Mouse (Mus musculus) forebrain, embryonic 14.5 days (tissue): ENCODE data around the gene Magee1. TPM values are rescaled to one million over a fixed set of nuclear protein-coding genes. Genes with fewer than 3 reads are reported as not detected.
"Not testable (repeated sequence)": the region's sequence is repeated elsewhere in the genome, so short reads cannot be mapped to it uniquely, and the experiment has no call there.

Experiments used
- ATAC-seq: fragments of 200-750 bp; cut with Nextera tagmentation; 2 replicates; pipeline ENCODE4 v1.8.0; 2017; ENCODE audit warnings: mild to moderate bottlenecking, moderate library complexity
- DNase-seq: peaks from one replicate; pipeline ENCODE4 v3.0.0-alpha.2; 2015; ENCODE audit warnings: low spot score
- H3K27ac ChIP-seq: fragments of 300-500 bp; sonication (generic); 2 replicates; pipeline ENCODE4 v1.5.1; 2014; ENCODE audit warnings: low read depth, mild to moderate bottlenecking, control low read depth, low read length, moderate library complexity
- H3K27me3 ChIP-seq: fragments of 300-500 bp; sonication (generic); replicated peaks from 2 replicates; pipeline ENCODE4 v1.6.1; 2014; ENCODE audit warnings: low read length, control low read depth, mixed read lengths; ENCODE audit not compliant: control insufficient read depth, insufficient read depth
- H3K36me3 ChIP-seq: fragments of 300-500 bp; sonication (generic); 2 replicates; pipeline ENCODE4 v1.6.1; 2014; ENCODE audit warnings: low read length, control low read depth; ENCODE audit not compliant: control insufficient read depth, insufficient read depth
- H3K4me1 ChIP-seq: fragments of 300-500 bp; sonication (generic); 2 replicates; pipeline ENCODE4 v1.6.1; 2014; ENCODE audit warnings: antibody characterized with exemption, low read length, control low read depth; ENCODE audit not compliant: control insufficient read depth, insufficient read depth
- H3K4me2 ChIP-seq: fragments of 300-500 bp; sonication (generic); 2 replicates; pipeline ENCODE4 v1.6.1; 2014; ENCODE audit warnings: mild to moderate bottlenecking, control low read depth, low read length
- H3K4me3 ChIP-seq: fragments of 300-500 bp; sonication (generic); 2 replicates; pipeline ENCODE4 v1.5.1; 2014; ENCODE audit warnings: low read depth, low read length, control low read depth
- H3K9ac ChIP-seq: fragments of 300-500 bp; sonication (generic); 2 replicates; pipeline ENCODE4 v1.6.1; 2014; ENCODE audit warnings: mild to moderate bottlenecking, low read length, control low read depth, moderate library complexity
- H3K9me3 ChIP-seq: fragments of 300-500 bp; sonication (generic); replicated peaks from 2 replicates; pipeline ENCODE4 v1.6.1; 2016; ENCODE audit warnings: low read length, control low read depth, mixed read lengths; ENCODE audit not compliant: control insufficient read depth
- WGBS: fragments of 180-500 bp; shearing (Covaris S2); extraction: QIAGEN DNeasy Blood & Tissue Kit; methylation state at CpG from one replicate; pipeline ENCODE4 v1.1.7; 2014; 5-methylcytosine and 5-hydroxymethylcytosine counted together
- polyA plus RNA-seq: library from polyadenylated mRNA; unstranded; fragments of >200 nt; fragmentation: Nextera tagmentation; extraction: Ambion mirVana; gene quantifications from 2 replicates; pipeline ENCODE4 v1.2.1, GENCODE M21; 2014

The Magee1 gene
- polyA plus RNA-seq, 1 experiment from 2014 or later = 58.1 TPM

DNA sequence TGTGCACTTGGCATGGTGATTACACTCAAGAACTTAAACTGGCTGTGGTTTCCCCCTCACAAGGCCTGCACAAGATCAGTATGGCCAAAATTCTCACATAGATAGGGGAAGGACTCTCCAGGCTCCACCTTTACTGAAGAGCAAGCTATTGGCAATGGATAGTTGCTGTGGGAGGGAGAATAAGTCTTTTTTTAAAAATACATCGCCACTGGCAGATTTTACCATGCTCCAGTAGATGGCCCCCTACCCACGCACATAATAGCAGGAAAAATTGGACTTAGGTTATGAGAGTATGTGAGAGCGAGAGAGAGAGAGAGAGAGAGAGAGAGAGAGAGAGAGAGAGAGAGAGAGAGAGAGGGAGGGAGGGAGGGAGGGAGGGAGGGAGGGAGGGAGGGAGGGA is 4.7 kb downstream of the Magee1 start:
- ATAC-seq = no peak
- 38% methylated on average over 2 of the region's 3 CpGs for whole genome bisulfite sequencing

GRCm38 (mm10) chrX:105151872-105152461 is 31.8 kb downstream of the Magee1 start:
- DNase-seq = peak; percentile 0
- H3K27me3 ChIP-seq = no peaks in the 10 kb centered on the region
- no peaks in the 10 kb centered on the region for H3K4me1 ChIP-seq
- ATAC-seq = 0 out of 2 replicates have a peak, but pooled peaks have one; percentile 23
- H3K27ac ChIP-seq = no peak overlapping the region
- H3K36me3 ChIP-seq = no peaks in the 10 kb centered on the region
- H3K9me3 ChIP-seq = no peaks in the 10 kb centered on the region
- no peak overlapping the region for H3K4me3 ChIP-seq
- WGBS = 59% methylated on average over 25 of the region's 26 CpGs
- H3K4me2 ChIP-seq = peak overlapping the region; percentile 28; the same call in 1 of the 2 replicates
- no peak overlapping the region for H3K9ac ChIP-seq

More for the DNA sequence above, 4.7 kb downstream of the Magee1 start:
- peaks cover 4% of the 10 kb centered on the region; the same call in 1 of the 2 replicates for H3K27me3 ChIP-seq
- no peak overlapping the region for H3K9ac ChIP-seq
- H3K36me3 ChIP-seq = no peaks in the 10 kb centered on the region; the same call in 1 of the 2 replicates
- H3K4me2 ChIP-seq = no peak overlapping the region
- H3K27ac ChIP-seq = no peak overlapping the region
- H3K4me1 ChIP-seq = no peaks in the 10 kb centered on the region
- H3K4me3 ChIP-seq = no peak overlapping the region
- no peaks in the 10 kb centered on the region for H3K9me3 ChIP-seq
- peak; percentile 63 for DNase-seq

GRCm38 (mm10) chrX:105165007-105165406 is 44.8 kb downstream of the Magee1 start:
- not testable (repeated sequence) for H3K36me3 ChIP-seq, H3K27me3 ChIP-seq, H3K4me3 ChIP-seq, H3K4me2 ChIP-seq, H3K9ac ChIP-seq, H3K4me1 ChIP-seq, H3K27ac ChIP-seq, DNase-seq, H3K9me3 ChIP-seq, ATAC-seq
- WGBS = 57% methylated on average over 6 of the region's 6 CpGs

DNA sequence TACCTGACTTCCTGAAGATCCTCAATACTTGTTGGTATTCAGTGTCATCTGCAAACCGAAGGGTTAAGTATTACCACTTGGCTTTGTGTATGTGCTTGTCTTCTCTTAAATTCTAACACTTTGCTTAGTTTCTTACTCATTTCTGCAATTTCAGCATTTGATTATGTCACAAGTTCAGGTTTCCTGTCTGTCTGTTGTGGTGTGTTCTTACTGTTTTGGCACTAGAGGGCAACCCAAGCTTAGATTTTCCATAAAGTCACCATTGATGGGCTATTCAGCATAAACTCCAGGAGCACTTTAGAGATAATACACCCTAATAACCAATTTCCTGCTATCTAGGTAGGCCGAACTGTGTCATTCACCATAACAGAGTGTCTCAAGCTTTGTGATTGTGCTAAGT is 47.0 kb downstream of the Magee1 start:
- H3K27ac ChIP-seq = no peak overlapping the region
- H3K9me3 ChIP-seq = no peaks in the 10 kb centered on the region
- no peaks in the 10 kb centered on the region for H3K36me3 ChIP-seq
- H3K4me3 ChIP-seq = no peak overlapping the region
- ATAC-seq (no peak), DNase-seq (peak; percentile 10)
- 0 out of 2 replicates have a peak, but pooled peaks cover 4% of the 10 kb centered on the region for H3K27me3 ChIP-seq
- H3K4me1 ChIP-seq = no peaks in the 10 kb centered on the region
- WGBS = 77% methylated on average over 2 of the region's 2 CpGs
- no peak overlapping the region for H3K4me2 ChIP-seq
- H3K9ac ChIP-seq = no peak overlapping the region

Other genes with a start within 250 kb of the Magee1 start
- 34.8 and 36.4 TPM in 2 replicates for gene Pbdc1, start 40.6 kb upstream of the Magee1 start, polyA plus RNA-seq